Mouse (Mus musculus) lung, embryonic 15.5 days (tissue): ENCODE measurements at regions not wholly inside any gene's neighbourhood (a gene's known extent, or its start where the extent isn't known, plus 50 kb on each side); places are given as distances from the start of the nearest gene placed in this dataset.

Experiments used
- ATAC-seq: fragments of 200-750 bp; cut with Nextera tagmentation; 2 replicates; pipeline ENCODE4 v1.8.0; 2017; ENCODE audit warnings: moderate number of reproducible peaks, borderline replicate concordance; ENCODE audit not compliant: low FRiP score, low TSS enrichment; ENCODE audit errors: extremely low read depth
- H3K27ac ChIP-seq: fragments of 300-500 bp; sonication (generic); 2 replicates; pipeline ENCODE4 v1.5.1; 2015; ENCODE audit warnings: moderate library complexity, mild to moderate bottlenecking, inconsistent platforms
- H3K27me3 ChIP-seq: fragments of 300-500 bp; sonication (generic); 2 replicates; pipeline ENCODE4 v1.6.1; 2015; ENCODE audit warnings: inconsistent platforms
- H3K36me3 ChIP-seq: fragments of 300-500 bp; sonication (generic); 2 replicates; pipeline ENCODE4 v1.6.1; 2015; ENCODE audit warnings: inconsistent platforms
- H3K4me1 ChIP-seq: fragments of 300-500 bp; sonication (generic); 2 replicates; pipeline ENCODE4 v1.6.1; 2015; ENCODE audit warnings: inconsistent platforms
- H3K4me2 ChIP-seq: fragments of 300-500 bp; sonication (generic); 2 replicates; pipeline ENCODE4 v1.6.1; 2015; ENCODE audit warnings: inconsistent platforms, mild to moderate bottlenecking, moderate library complexity
- H3K4me3 ChIP-seq: fragments of 300-500 bp; sonication (generic); 2 replicates; pipeline ENCODE4 v1.5.1; 2015; ENCODE audit warnings: mild to moderate bottlenecking, inconsistent platforms
- H3K9ac ChIP-seq: fragments of 300-500 bp; sonication (generic); 2 replicates; pipeline ENCODE4 v1.6.1; 2015; ENCODE audit warnings: inconsistent platforms
- H3K9me3 ChIP-seq: fragments of 300-500 bp; sonication (generic); 2 replicates; pipeline ENCODE4 v1.6.1; 2016; ENCODE audit warnings: inconsistent platforms
- WGBS: fragments of 180-500 bp; shearing (Covaris S2); methylation state at CpG from one replicate; pipeline ENCODE4 v1.1.7; 2015; 5-methylcytosine and 5-hydroxymethylcytosine counted together

GRCm38 (mm10) chr2:23668117-23668516 lies 96.2 kb upstream of the Spopl start:
- 39% methylated on average over 2 of the region's 2 CpGs for WGBS
- H3K27me3 ChIP-seq: no peaks in the 10 kb centered on the region
- H3K27ac ChIP-seq: 0 out of 2 replicates have a peak overlapping the region, but pooled peaks have one; percentile 11
- no peak overlapping the region for H3K4me2 ChIP-seq
- H3K4me1 ChIP-seq: no peaks in the 10 kb centered on the region
- no peak overlapping the region for H3K4me3 ChIP-seq
- H3K36me3 ChIP-seq: no peaks in the 10 kb centered on the region
- no peak overlapping the region for H3K9ac ChIP-seq
- no peak for ATAC-seq
- H3K9me3 ChIP-seq: no peaks in the 10 kb centered on the region

- Histone ChIP-seq H3K9me3 (no peaks in the 10 kb centered on the region), H3K4me3 (no peak overlapping the region), H3K4me2 (no peak overlapping the region), H3K27me3 (no peaks in the 10 kb centered on the region), H3K36me3 (no peaks in the 10 kb centered on the region), H3K4me1 (no peaks in the 10 kb centered on the region), H3K9ac (no peak overlapping the region), H3K27ac (no peak overlapping the region)
- no peak for ATAC-seq
Measured at GRCm38 (mm10) chr2:23666081-23666480, 94.2 kb upstream of the Spopl start.
